Mouse (Mus musculus) CD8-positive naive resting alpha-beta T cell, adult 2 months (primary cell): ENCODE measurements around the gene 1700017N19Rik.
"Not testable (repeated sequence)": the region's sequence is repeated elsewhere in the genome, so short reads cannot be mapped to it uniquely, and the experiment has no call there.

Experiments
- DNase-seq, 2 experiments: peaks; one replicate each; pipeline ENCODE4 v3.0.0; 2022; ENCODE audit warnings: low read depth in 2 of 2, low spot score in 2 of 2

The 1700017N19Rik gene

DNA sequence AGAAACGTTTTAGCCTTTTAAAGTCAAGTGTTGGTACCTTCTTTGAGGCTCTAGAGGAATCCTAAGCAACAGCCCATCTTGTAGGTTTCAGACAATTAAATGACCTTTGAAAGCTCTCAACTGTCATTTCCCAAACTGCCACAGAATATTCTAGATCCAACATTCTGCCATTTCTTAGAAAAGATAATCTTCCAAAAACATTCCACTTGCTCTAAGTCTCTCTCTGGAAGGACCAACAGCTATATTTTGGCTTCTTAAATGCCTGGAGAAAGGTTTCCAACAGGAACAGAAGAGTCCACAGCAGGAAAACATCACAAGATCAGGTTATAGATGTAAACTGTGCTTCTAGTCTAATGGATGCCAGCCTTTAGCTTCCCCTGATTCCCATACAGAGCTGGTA lies at the start of gene 1700017N19Rik, which contains the start of gene 4930430F08Rik:
Gene 1700017N19Rik (plus strand): TSS at position 162 of the 400 bp plus-strand sequence.
Gene 4930430F08Rik (minus strand): TSS at position 101 of the 400 bp plus-strand sequence.
- no peak for DNase-seq

DNA sequence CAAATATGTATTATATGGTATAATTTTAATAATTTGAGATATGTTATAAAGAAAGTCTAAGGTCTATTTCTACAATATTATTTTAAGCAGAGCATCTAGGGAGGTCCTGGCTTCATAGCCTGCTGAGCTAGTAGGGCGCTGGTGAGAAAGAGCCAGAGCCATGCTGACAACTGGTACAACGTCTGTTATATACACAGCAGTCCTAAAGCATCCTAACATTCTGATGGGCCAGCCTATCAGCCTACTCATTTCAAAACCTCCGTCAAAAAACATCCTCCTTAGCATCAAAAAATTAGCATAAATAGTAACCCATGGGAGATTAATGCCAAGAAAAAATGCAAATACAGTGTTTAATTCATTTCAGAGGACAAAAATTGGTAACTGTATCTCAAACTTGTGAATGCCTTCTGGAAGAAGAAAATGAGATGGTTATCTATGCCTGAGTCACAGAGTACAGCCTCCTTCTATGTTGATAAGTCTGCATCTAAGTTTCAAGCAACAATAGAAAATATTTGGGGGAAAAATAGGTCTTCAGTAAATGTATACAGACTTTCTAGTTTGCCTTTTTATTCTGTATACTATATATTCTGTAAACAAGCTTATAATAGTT lies 33.6 kb upstream of the 1700017N19Rik start:
- DNase-seq, result no peak

DNA sequence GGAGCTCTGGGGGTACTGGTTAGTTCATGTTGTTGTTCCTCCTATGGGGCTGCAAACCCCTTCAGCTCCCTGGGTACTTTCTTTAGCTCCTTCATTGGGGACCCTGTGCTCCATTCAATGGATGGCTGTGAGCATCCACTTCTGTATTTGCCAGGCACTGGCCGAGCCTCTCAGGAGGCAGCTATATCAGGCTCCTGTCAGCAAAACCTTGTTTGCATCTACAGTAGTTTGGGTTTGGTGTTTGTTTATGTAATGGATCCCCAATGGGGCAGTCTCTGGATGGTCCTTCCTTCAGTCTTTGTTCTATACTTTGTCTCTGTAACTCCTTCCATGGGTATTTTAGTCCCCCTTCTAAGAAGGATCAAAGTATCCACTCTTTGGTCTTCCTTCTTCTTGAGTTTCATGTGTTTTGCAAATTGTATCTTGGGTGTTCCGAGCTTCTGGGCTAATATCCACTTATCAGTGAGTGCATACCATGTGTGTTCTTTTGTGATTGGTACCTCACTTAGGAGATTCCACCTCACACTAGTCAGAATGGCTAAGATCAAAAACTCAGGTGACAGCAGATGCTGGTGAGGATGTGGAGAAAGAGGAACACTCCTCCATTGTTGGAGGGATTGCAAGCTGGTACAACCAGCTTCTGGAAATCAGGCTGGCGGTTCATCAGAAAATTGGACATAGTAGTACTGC lies 29.9 kb upstream of the 1700017N19Rik start:
- not testable (repeated sequence) for DNase-seq

DNA sequence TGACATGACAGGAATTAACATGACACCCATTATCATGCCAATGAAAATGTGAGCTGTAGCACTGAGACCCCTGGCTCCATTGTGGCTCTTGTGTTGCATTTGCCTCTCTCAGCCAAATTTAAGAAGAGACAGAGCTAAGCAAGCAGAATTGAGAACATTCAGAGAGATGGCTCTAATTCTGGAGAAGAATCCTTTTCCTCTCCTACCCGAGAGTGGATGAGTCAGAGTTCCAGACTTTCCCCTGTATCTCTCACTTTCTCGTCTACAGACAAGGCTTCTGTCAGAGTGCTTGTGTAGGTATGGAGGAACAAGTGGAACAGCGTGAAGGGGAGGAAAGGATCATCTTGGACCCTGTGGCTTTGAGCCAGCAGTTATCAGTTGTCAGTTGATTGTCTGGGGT lies 26.2 kb upstream of the 1700017N19Rik start:
- DNase-seq, result no peak

DNA sequence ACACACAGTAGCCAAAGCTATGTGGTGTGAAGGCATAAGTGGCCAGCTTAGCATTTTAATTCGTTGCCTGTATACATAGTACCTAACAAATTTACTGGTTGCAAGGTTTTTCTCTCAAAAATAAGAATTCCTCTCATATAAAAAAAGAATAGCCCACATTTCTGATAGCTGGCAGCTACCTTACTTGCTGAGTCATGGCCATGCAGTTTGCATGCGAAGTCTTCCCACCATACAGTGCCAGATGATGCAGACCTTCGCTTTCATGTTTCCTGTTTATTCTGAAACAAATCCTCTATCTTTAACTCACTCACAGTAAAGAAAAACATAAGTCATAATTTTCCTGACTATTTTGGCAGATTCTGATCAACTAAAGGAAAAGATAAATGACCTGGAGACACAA lies 18.6 kb upstream of the 1700017N19Rik start:
- no peak for DNase-seq

- no peak for DNase-seq
Observed at GRCm38 (mm10) chr10:100574505-100575149, 15.7 kb upstream of the 1700017N19Rik start.

GRCm38 (mm10) chr10:100575294-100575693 lies 15.0 kb upstream of the 1700017N19Rik start:
- DNase-seq, result no peak

DNA sequence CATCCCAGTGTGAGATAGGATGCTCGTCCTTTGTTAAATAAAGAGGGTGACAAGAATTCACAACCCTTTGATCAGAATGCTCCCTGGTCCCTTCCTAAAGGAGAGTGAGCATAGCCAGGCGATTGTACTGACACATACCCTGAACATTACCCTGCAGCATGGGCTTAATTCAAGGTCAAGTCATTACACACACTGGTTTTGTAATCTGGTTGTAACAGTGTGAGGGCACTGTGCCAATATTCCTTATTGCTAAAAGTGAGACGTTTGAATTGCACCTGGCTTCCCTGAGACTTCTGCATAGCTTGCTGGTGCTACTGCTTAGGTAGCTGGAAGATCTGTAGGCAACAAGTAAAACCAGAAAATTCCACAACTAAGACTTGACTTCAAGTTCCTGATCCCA lies 6.1 kb upstream of the 1700017N19Rik start:
- DNase-seq, result no peak

DNA sequence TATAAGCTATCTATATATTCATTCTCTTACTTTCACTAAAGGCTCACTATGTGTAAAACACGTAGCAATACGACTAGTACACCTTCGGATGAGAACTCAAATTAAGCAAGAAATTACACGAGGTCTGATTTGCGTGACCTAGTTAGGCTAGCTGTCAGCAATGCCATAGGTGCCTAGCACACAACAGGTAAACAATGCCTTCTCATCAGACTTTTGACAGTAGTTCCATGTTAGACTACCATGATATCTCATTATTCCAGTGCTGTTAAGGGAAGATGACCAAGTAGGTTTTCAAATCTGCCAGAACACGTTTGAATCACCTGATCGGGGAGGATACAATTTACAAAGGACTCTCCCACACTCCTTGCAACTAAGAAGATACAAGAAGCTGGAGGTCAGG lies 1.8 kb upstream of the 1700017N19Rik start:
- DNase-seq, result no peak

- peak; percentile 71 to 76 for DNase-seq
Observed at GRCm38 (mm10) chr10:100588932-100589388, 1.3 kb upstream of the 1700017N19Rik start.

- no peak for DNase-seq
Observed at GRCm38 (mm10) chr10:100598339-100598738, 8.1 kb downstream of the 1700017N19Rik start.

- no peak for DNase-seq
Observed at GRCm38 (mm10) chr10:100603511-100603910, 13.2 kb downstream of the 1700017N19Rik start.

- no peak for DNase-seq
Observed at GRCm38 (mm10) chr10:100604254-100604653, 14.0 kb downstream of the 1700017N19Rik start.

DNA sequence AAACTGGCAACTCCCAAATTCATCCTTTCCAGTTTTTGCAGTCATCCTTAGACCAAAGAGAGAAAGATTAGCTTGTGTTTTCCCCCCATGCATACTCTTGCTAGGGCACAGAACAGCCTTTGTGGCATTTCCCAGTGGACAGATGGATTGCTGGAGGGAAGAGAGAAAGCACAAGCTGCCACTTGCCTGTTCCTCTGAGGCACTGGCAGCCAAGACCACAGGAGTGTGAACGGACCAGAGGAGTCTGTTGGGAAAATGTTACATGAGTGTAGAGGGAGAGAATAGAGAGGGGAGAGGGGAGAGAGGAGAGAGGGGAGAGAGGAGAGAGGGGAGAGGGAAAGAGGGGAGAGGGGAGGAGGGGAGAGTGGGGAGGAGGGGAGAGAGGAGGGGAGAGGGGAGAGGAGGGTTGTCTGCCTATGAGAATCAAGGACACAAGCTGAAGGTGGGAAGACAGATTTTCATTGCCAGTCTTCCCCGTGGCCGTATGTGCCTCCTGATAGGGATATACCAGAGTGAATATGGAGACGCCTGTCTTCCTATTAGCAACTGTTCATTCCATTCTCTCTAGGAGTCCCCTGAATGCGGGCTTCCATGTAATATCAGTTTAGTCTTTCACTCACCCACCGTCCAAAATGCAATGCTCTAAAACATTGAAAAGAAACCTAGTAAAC lies 27.1 kb downstream of the 1700017N19Rik start:
- no peak for DNase-seq

DNA sequence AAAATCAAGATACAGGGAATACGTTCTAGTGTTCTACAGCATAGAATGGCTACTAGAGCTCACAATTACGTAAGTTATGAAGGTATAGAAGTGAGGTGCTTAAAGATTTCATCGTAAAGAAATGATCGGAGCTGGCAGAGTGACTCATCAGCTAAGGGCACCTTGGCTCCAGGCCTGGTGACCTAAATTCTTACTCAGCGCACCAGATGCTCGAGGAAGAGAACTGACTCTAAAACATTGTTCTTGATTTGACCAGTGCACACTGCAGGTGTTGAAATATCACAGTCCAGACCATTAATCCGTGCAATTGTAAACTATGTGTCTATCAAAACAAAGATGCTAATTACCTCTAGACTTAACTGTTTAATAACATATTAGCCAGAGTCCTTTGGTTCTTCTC lies 29.2 kb downstream of the 1700017N19Rik start:
- no peak for DNase-seq

DNA sequence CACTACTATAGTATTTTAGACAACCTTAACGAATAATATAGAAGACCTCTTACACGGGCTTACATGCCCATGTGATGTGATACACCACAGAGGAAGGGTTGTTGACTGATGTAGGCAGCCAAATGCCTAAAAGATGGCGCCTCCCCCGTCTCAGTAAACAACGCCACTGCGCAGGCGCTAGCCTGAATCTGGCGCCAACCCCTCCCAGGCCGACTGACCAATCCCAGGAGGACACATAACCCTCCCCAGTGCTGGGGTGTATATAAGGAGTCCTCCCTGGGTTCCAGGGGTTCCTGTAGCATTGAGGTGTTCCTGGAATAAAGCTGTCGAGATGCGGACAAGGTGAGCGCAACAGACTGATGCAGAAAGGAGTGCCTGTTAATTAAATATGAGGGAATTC lies 29.8 kb downstream of the 1700017N19Rik start:
- DNase-seq, result no peak

DNA sequence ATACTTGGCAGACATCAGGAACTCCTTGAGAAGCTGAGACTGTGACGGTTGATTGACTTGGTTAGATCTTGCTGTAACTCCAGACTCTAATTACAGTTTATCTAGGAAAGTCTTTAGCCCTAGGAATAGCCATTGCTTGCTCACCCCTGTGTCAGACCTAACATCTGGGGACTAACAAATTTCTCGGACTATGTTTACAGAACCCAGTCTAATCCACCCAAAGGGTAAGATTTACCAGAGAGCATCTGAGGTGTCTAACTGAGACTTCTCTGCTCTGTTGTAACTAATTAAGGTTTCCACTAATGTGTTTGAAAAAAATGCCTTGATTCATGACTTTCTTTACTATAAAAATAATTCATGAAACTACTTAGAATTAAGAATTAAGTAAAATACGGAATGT lies 32.2 kb downstream of the 1700017N19Rik start:
- no peak for DNase-seq

- peak; percentile 17 to 35 for DNase-seq
Observed at GRCm38 (mm10) chr10:100629762-100630438, 39.6 kb downstream of the 1700017N19Rik start.

DNA sequence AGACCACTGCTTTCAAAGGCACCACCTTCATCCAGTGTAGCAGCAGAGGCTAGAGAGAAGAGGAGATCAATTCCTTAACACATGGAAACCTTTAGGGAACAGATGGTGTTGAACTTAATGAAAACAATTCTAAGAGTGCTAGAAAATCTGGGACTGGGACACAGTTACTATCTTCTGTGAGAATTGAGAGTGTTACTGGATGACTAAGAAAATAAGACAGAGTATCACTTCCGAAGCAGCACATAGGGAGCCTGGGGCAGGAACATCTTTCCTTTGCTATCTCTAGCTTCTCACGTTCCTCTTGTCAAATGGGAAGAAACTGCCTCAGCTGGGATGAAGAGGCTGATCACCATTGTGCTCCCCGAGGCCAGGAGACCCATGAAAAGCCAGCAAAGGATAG lies 52.6 kb downstream of the 1700017N19Rik start:
- DNase-seq, result no peak

GRCm38 (mm10) chr10:100645331-100645935 lies 55.1 kb downstream of the 1700017N19Rik start:
- no peak for DNase-seq

DNA sequence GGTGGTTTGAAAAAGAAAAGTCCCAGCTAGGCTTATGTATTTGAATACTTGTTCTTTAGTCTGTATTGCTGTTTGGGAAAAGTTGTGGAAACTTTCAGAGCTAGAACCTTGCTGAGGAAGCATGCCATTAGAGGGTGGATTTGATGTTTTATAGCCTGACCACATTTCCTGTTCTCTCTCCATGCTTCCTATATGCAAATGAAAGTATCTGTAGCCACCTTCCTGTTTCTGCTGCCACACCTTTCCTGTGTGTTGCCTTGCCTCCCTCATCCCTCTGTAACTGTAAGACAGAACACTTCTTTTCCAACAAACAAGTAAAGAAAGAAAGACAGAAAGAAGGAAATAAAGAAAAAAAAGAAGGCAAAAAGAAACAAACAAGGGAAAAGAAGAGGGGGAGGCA lies 63.9 kb downstream of the 1700017N19Rik start:
- DNase-seq, result no peak
